Mouse (Mus musculus): ENCODE results near the gene Atxn7.
A peak's percentile ranks its signal among the peaks of the same experiment; 100 is the strongest.

The Atxn7 gene

DNA sequence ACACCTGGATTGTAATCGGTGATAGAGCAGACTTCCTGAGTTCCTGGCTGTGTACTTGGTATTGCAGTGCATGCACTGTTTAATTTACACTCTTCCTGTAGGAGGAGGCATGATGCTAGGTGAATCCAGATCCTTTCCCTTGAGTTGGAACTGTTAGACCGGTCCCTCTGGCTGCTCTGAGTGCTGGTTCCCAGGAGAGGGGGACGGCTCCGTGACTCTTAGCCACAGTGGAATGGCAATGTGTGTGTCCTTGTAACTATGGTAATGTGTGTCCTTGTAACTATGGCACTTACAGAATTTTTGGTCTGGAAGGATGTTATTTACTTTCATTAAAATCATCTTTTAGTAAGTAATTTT, 103.9 kb downstream of the Atxn7 start:
- DNase-seq, result no peak

- DNase-seq, result no peak
Measured at GRCm38 (mm10) chr14:14066241-14066640, 105.0 kb downstream of the Atxn7 start.

- peak; percentile 71 for DNase-seq
Measured at GRCm38 (mm10) chr14:14067648-14068472, 106.6 kb downstream of the Atxn7 start.

- DNase-seq, result no peak
Measured at GRCm38 (mm10) chr14:14068553-14068952, 107.3 kb downstream of the Atxn7 start.

- DNase-seq, result peak; percentile 20
Measured at GRCm38 (mm10) chr14:14070541-14071315, 109.5 kb downstream of the Atxn7 start.

DNA sequence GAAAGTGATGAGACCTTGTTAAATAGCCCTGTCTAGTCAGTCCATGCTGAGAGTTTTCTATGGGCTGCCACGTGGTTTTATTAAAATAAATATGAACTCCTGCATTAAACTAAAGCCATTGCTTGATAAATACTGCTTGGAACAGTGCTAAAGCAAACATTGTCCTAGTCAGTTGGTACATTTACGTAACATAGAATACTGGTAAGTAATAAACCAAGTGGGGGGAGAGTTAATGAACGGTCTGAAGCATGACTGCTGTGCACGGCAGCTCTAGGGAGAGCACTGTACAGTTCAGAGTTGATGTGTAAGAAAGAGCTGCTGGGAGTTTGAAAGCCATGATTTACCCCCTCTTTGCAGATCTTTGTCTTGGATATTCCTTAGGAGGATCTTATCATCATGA, 110.2 kb downstream of the Atxn7 start:
- no peak for DNase-seq

GRCm38 (mm10) chr14:14080604-14081194, 119.5 kb downstream of the Atxn7 start:
- DNase-seq, result no peak

DNA sequence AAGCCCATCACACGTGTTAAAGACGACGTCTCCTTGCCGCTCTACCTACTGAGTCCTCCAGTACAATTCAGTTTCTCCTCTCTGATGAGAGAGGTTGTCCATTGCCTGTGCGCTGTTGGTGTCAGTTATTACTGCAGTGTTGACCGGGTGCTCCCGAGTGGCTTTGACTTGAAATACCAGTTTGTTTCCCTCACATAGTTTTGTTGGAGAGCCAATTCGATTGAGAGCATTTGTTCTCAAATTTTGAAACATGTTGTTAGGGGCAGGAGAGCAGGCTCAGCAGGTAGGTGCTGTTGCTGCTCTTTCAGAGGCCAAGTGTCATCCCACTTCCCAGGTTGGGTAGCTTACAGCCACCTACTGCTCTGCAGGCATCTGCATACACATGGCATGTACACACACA, 122.6 kb downstream of the Atxn7 start:
- DNase-seq, result no peak

- DNase-seq, result no peak
Measured at GRCm38 (mm10) chr14:14086711-14087263, 125.5 kb downstream of the Atxn7 start.

GRCm38 (mm10) chr14:14087348-14087747, 126.1 kb downstream of the Atxn7 start:
- DNase-seq, result no peak

GRCm38 (mm10) chr14:14088016-14088791, 127.0 kb downstream of the Atxn7 start:
- no peak for DNase-seq

DNA sequence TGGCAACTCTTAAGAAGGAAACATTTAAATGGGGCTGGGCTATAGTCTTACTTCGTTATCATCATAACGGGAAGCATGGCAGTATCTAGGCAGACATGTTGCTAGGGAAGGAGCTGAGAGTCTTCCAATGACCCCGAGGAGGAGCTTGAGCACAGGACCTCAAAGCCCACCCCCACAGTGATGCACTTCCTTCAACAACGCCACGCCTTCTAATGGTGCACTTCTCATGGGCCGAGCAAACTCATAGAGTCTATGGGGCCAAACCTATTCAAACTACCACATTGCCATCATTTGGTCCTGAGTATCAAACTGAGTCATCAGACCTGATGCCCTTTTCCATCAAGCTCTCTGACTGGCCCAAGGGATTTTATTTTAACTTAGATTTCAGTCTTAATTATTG, 129.3 kb downstream of the Atxn7 start:
- DNase-seq, result no peak

- DNase-seq, result peak; percentile 85
Measured at GRCm38 (mm10) chr14:14098330-14098980, 137.2 kb downstream of the Atxn7 start.

DNA sequence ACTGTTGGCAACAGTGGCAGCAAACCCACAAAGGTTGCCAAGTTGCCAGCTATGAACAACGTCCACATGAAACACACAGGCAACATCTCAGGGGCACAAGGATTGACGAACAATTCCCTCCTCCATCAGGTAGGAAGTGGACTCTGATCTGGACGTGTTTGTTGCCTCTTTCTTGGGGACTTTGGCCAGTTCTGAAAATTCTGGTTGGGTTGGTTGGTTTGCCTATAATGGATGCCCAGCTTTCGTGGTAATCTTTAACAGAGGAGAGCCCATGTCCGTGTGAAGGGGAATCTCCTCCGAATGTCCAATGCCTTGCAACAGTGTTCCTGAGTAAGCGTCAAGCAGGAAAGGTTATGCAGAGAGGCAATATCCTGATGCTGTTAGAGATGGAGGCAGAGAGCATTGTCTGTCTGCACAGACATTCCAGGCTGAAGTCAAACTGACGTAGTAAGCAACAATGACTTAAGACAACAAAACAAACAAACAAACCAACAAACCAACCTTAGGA, 139.6 kb downstream of the Atxn7 start:
- DNase-seq, result no peak

- no peak for DNase-seq
Measured at GRCm38 (mm10) chr14:14101296-14101695, 140.1 kb downstream of the Atxn7 start.

- no peak for DNase-seq
Measured at GRCm38 (mm10) chr14:14104213-14104929, 143.1 kb downstream of the Atxn7 start.

GRCm38 (mm10) chr14:14104930-14105318, 143.7 kb downstream of the Atxn7 start:
- DNase-seq, result no peak

GRCm38 (mm10) chr14:14110710-14111109, 149.5 kb downstream of the Atxn7 start:
- no peak for DNase-seq

- peak; percentile 88 for DNase-seq
Measured at GRCm38 (mm10) chr14:14120230-14121096, 159.2 kb downstream of the Atxn7 start, which contains the start of gene Psmd6. TSS of gene Psmd6 (minus strand) at chr14:14120984.

All from cerebellum, adult 9-11 months (tissue).